Mouse (Mus musculus): ENCODE measurements around the gene Gm20388. TPM values are rescaled to one million over a fixed set of nuclear protein-coding genes. Genes with fewer than 3 reads are reported as not detected.

The Gm20388 gene
- total RNA-seq, 1 experiment = 27.0 TPM

DNA sequence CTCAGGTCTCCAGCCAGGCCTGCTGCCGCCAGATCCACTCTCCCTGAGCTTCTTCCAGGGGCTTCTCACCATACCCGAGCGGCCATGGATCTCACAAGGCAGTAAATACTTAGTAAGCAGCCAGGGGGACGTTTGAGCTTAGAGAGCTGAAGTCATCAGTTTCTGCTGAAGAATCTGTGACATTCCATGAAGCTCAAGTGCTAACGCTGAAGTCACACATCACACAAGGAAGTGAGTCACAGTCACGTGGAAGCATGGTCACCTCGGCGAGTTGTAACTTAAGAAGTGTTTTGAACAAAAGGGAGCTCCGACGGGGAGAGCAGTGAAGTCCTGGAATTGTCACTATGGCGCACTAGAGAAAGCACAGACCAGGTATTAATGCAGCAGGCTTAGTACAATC is 4239.4 kb downstream of the Gm20388 start:
- TF ChIP-seq CHD2 (IDR thresholded peaks at IDR 0.05; ENCODE audit: low read depth, low read length) (no peak), ZC3H11A (IDR thresholded peaks at IDR 0.05; ENCODE audit: borderline replicate concordance, low read depth, low read length) (no peak), HCFC1 (IDR thresholded peaks at IDR 0.05; ENCODE audit: borderline replicate concordance, insufficient read depth, low read length) (no peak), ZNF384 (IDR thresholded peaks at IDR 0.05; ENCODE audit: low read depth, low read length) (no peak), MAFK (IDR thresholded peaks at IDR 0.05; ENCODE audit: insufficient read depth, low read depth, low read length) (no peak)
- Histone ChIP-seq H3K36me3 (ENCODE audit: control insufficient read depth, insufficient read depth, low read length, poor library complexity, severe bottlenecking) (no peaks in the 10 kb centered on the region), H3K27ac (ENCODE audit: insufficient read depth, low read depth, low read length, poor library complexity, severe bottlenecking) (no peak overlapping the region), H3K4me1 (ENCODE audit: control insufficient read depth in 2 of 2, insufficient read depth in 2 of 2, low read length in 2 of 2, poor library complexity in 1 of 2) (no peaks in the 10 kb centered on the region), H3K4me3 (ENCODE audit: insufficient read depth in 1 of 2, low read depth in 1 of 2, low read length in 2 of 2, poor library complexity in 1 of 2, severe bottlenecking in 1 of 2) (no peak overlapping the region), H3K9me3 (ENCODE audit: control insufficient read depth, insufficient read depth, low read depth, low read length) (no peaks in the 10 kb centered on the region), H3K9ac (ENCODE audit: insufficient read depth, low read depth, low read length, poor library complexity, severe bottlenecking) (no peak overlapping the region)
- in situ Hi-C loops (cut with MboI; ENCODE audit: low sequenced_read_pairs in 2 of 2, unreplicated experiment in 2 of 2) = no loop called here
- DNase-seq (ENCODE audit: low read depth, low spot score) = no peak

DNA sequence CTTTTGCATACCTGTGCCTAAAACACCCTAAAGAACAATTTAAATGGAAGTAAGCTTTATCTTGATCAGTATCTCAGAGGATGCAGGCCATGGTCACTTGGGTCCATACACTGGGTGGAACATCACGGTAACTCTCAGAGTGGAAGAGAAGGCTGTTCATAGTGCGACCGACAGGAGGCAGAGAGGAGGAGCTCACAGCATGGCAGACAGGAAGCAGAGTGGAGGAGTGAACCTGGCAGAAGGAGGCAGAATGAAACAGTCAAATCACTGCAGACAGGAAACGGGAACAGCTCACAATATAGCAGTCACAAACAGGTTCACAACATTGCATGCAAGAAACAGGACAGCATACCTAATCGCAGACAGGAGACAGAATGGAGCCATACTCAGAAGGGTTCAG is 4239.9 kb downstream of the Gm20388 start:
- DNase-seq (ENCODE audit: low read depth, low spot score) = no peak
- no peak overlapping the region for H3K4me3 ChIP-seq (ENCODE audit: insufficient read depth in 1 of 2, low read depth in 1 of 2, low read length in 2 of 2, poor library complexity in 1 of 2, severe bottlenecking in 1 of 2)
- no peak overlapping the region for H3K27ac ChIP-seq (ENCODE audit: insufficient read depth, low read depth, low read length, poor library complexity, severe bottlenecking)
- H3K36me3 ChIP-seq (ENCODE audit: control insufficient read depth, insufficient read depth, low read length, poor library complexity, severe bottlenecking) = no peaks in the 10 kb centered on the region
- TF ChIP-seq ZNF384 (IDR thresholded peaks at IDR 0.05; ENCODE audit: low read depth, low read length) (no peak), HCFC1 (IDR thresholded peaks at IDR 0.05; ENCODE audit: borderline replicate concordance, insufficient read depth, low read length) (no peak), MAFK (IDR thresholded peaks at IDR 0.05; ENCODE audit: insufficient read depth, low read depth, low read length) (no peak), CHD2 (IDR thresholded peaks at IDR 0.05; ENCODE audit: low read depth, low read length) (no peak), ZC3H11A (IDR thresholded peaks at IDR 0.05; ENCODE audit: borderline replicate concordance, low read depth, low read length) (no peak)
- no peaks in the 10 kb centered on the region for H3K9me3 ChIP-seq (ENCODE audit: control insufficient read depth, insufficient read depth, low read depth, low read length)
- no peaks in the 10 kb centered on the region for H3K4me1 ChIP-seq (ENCODE audit: control insufficient read depth in 2 of 2, insufficient read depth in 2 of 2, low read length in 2 of 2, poor library complexity in 1 of 2)
- H3K9ac ChIP-seq (ENCODE audit: insufficient read depth, low read depth, low read length, poor library complexity, severe bottlenecking) = no peak overlapping the region
- in situ Hi-C loops (cut with MboI; ENCODE audit: low sequenced_read_pairs in 2 of 2, unreplicated experiment in 2 of 2) = no loop called here

DNA sequence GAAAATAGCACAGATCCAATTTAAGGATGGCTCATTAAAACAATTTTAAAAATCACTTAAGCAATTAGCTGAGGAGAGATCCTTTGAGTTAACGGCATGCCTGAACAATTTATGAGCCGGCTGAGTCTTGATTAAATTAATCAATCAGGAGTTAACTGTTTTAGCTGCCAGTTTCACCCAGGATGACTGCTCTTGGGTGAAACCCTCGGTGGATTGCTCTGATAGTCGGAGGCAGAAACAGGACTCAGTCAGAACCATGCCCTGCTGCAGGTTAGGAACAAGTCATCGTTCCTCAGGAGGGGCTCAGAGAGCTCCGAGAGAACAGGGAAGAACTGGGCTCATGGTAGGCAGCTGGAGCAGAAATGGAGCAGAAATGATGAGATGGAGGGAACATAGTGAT is 4241.2 kb downstream of the Gm20388 start:
- no peak overlapping the region for H3K27ac ChIP-seq (ENCODE audit: insufficient read depth, low read depth, low read length, poor library complexity, severe bottlenecking)
- no peak for DNase-seq (ENCODE audit: low read depth, low spot score)
- TF ChIP-seq ZNF384 (IDR thresholded peaks at IDR 0.05; ENCODE audit: low read depth, low read length) = no peak
- TF ChIP-seq ZC3H11A (IDR thresholded peaks at IDR 0.05; ENCODE audit: borderline replicate concordance, low read depth, low read length) = no peak
- TF ChIP-seq MAFK (IDR thresholded peaks at IDR 0.05; ENCODE audit: insufficient read depth, low read depth, low read length) = no peak
- TF ChIP-seq CHD2 (IDR thresholded peaks at IDR 0.05; ENCODE audit: low read depth, low read length) = no peak
- no peak for TF ChIP-seq HCFC1 (IDR thresholded peaks at IDR 0.05; ENCODE audit: borderline replicate concordance, insufficient read depth, low read length)
- H3K4me1 ChIP-seq (ENCODE audit: control insufficient read depth in 2 of 2, insufficient read depth in 2 of 2, low read length in 2 of 2, poor library complexity in 1 of 2) = no peaks in the 10 kb centered on the region
- H3K9me3 ChIP-seq (ENCODE audit: control insufficient read depth, insufficient read depth, low read depth, low read length) = no peaks in the 10 kb centered on the region
- no peak overlapping the region for H3K9ac ChIP-seq (ENCODE audit: insufficient read depth, low read depth, low read length, poor library complexity, severe bottlenecking)
- no peak overlapping the region for H3K4me3 ChIP-seq (ENCODE audit: insufficient read depth in 1 of 2, low read depth in 1 of 2, low read length in 2 of 2, poor library complexity in 1 of 2, severe bottlenecking in 1 of 2)
- in situ Hi-C loops (cut with MboI; ENCODE audit: low sequenced_read_pairs in 2 of 2, unreplicated experiment in 2 of 2) = no loop called here
- H3K36me3 ChIP-seq (ENCODE audit: control insufficient read depth, insufficient read depth, low read length, poor library complexity, severe bottlenecking) = no peaks in the 10 kb centered on the region

DNA sequence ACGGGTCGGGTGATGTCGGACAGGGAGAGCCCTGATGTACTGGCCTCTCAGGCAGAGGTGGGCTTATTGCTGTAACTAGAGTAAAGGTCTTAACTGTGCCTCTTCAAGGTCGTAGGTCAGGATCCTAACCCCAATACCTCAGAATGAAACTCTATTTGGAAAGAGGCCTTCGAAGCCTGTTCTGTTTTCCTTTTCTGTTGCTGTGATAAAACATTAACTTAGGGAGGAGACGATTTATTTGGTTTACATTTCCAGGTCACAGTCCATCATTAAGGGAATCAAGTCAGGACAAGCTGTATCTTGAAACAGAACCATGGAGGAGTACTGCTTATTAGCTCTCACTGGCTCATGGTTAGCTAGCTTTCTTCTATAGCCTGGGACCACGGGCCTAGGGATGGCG is 4242.1 kb downstream of the Gm20388 start:
- in situ Hi-C loops (cut with MboI; ENCODE audit: low sequenced_read_pairs in 2 of 2, unreplicated experiment in 2 of 2) = no loop called here
- Histone ChIP-seq H3K27ac (ENCODE audit: insufficient read depth, low read depth, low read length, poor library complexity, severe bottlenecking) (no peak overlapping the region), H3K9me3 (ENCODE audit: control insufficient read depth, insufficient read depth, low read depth, low read length) (no peaks in the 10 kb centered on the region), H3K4me1 (ENCODE audit: control insufficient read depth in 2 of 2, insufficient read depth in 2 of 2, low read length in 2 of 2, poor library complexity in 1 of 2) (no peaks in the 10 kb centered on the region), H3K4me3 (ENCODE audit: insufficient read depth in 1 of 2, low read depth in 1 of 2, low read length in 2 of 2, poor library complexity in 1 of 2, severe bottlenecking in 1 of 2) (no peak overlapping the region), H3K9ac (ENCODE audit: insufficient read depth, low read depth, low read length, poor library complexity, severe bottlenecking) (no peak overlapping the region), H3K36me3 (ENCODE audit: control insufficient read depth, insufficient read depth, low read length, poor library complexity, severe bottlenecking) (no peaks in the 10 kb centered on the region)
- DNase-seq (ENCODE audit: low read depth, low spot score) = no peak
- no peak for TF ChIP-seq MAFK (IDR thresholded peaks at IDR 0.05; ENCODE audit: insufficient read depth, low read depth, low read length)
- no peak for TF ChIP-seq CHD2 (IDR thresholded peaks at IDR 0.05; ENCODE audit: low read depth, low read length)
- no peak for TF ChIP-seq HCFC1 (IDR thresholded peaks at IDR 0.05; ENCODE audit: borderline replicate concordance, insufficient read depth, low read length)
- TF ChIP-seq ZC3H11A (IDR thresholded peaks at IDR 0.05; ENCODE audit: borderline replicate concordance, low read depth, low read length) = no peak
- no peak for TF ChIP-seq ZNF384 (IDR thresholded peaks at IDR 0.05; ENCODE audit: low read depth, low read length)

DNA sequence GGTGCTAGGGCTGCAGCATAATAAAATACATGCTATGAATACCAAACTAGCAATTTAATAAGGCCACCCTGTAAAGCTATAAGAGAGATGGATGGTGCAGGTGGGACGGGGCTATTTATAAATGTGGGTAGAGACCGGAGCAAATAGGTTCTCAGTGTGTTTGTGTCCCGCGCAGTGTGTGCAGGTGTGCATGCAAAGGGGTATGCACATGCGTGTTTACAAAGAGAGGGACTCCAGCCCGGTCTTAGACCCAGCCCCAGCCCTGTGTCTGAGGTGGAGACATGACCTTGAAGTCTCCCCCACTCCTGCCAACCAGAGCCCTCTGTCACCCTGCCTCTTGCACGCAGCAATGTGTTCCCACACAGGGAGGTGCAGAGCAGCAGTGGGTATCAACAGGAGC is 4245.7 kb downstream of the Gm20388 start:
- no peak for TF ChIP-seq HCFC1 (IDR thresholded peaks at IDR 0.05; ENCODE audit: borderline replicate concordance, insufficient read depth, low read length)
- Histone ChIP-seq H3K9me3 (ENCODE audit: control insufficient read depth, insufficient read depth, low read depth, low read length) (no peaks in the 10 kb centered on the region), H3K4me1 (ENCODE audit: control insufficient read depth in 2 of 2, insufficient read depth in 2 of 2, low read length in 2 of 2, poor library complexity in 1 of 2) (no peaks in the 10 kb centered on the region), H3K36me3 (ENCODE audit: control insufficient read depth, insufficient read depth, low read length, poor library complexity, severe bottlenecking) (no peaks in the 10 kb centered on the region), H3K27ac (ENCODE audit: insufficient read depth, low read depth, low read length, poor library complexity, severe bottlenecking) (no peak overlapping the region), H3K9ac (ENCODE audit: insufficient read depth, low read depth, low read length, poor library complexity, severe bottlenecking) (no peak overlapping the region), H3K4me3 (ENCODE audit: insufficient read depth in 1 of 2, low read depth in 1 of 2, low read length in 2 of 2, poor library complexity in 1 of 2, severe bottlenecking in 1 of 2) (no peak overlapping the region)
- no peak for DNase-seq (ENCODE audit: low read depth, low spot score)
- in situ Hi-C loops (cut with MboI; ENCODE audit: low sequenced_read_pairs in 2 of 2, unreplicated experiment in 2 of 2) = no loop called here
